Mouse (Mus musculus) ES-Bruce4 (cell line): ENCODE results near the gene Traf5. TPM values are rescaled to one million over a fixed set of nuclear protein-coding genes. Genes with fewer than 3 reads are reported as not detected.

ENCODE experiments used
- H3K27ac ChIP-seq: 2 replicates; pipeline ENCODE4 v1.5.1; 2012; ENCODE audit warnings: low read length, inconsistent platforms; ENCODE audit not compliant: insufficient read depth
- H3K27me3 ChIP-seq: 2 replicates; pipeline ENCODE4 v1.6.1; 2012; ENCODE audit warnings: mild to moderate bottlenecking, low read length, inconsistent platforms; ENCODE audit not compliant: control insufficient read depth, poor library complexity, insufficient read depth, severe bottlenecking
- H3K36me3 ChIP-seq: 2 replicates; pipeline ENCODE4 v1.6.1; 2012; ENCODE audit warnings: inconsistent platforms, mild to moderate bottlenecking, low read length, moderate library complexity; ENCODE audit not compliant: control insufficient read depth, poor library complexity, insufficient read depth, severe bottlenecking
- H3K4me1 ChIP-seq: one replicate; pipeline ENCODE4 v1.8.1; 2011; ENCODE audit warnings: low read length; ENCODE audit not compliant: control insufficient read depth, insufficient read depth
- H3K4me3 ChIP-seq: 2 replicates; pipeline ENCODE4 v1.5.1; 2011; ENCODE audit warnings: low read depth, mild to moderate bottlenecking, low read length
- H3K9ac ChIP-seq: 2 replicates; pipeline ENCODE4 v1.6.1; 2012; ENCODE audit warnings: low read depth, mild to moderate bottlenecking, inconsistent platforms; ENCODE audit not compliant: poor library complexity, severe bottlenecking
- H3K9me3 ChIP-seq: replicated peaks from 2 replicates; pipeline ENCODE4 v1.6.1; 2012; ENCODE audit warnings: mild to moderate bottlenecking, low read length, inconsistent platforms; ENCODE audit not compliant: control insufficient read depth, poor library complexity, insufficient read depth, severe bottlenecking
- CTCF ChIP-seq: IDR thresholded peaks from one replicate; pipeline ENCODE4 v1.8.1; 2011; ENCODE audit warnings: low read depth, low read length
- EP300 ChIP-seq: IDR thresholded peaks from 2 replicates; pipeline ENCODE4 v1.6.1; 2011; ENCODE audit warnings: low read depth, low read length; ENCODE audit not compliant: insufficient read depth
- POLR2A ChIP-seq: IDR thresholded peaks from one replicate; pipeline ENCODE4 v1.8.1; 2011; ENCODE audit warnings: low read length; ENCODE audit not compliant: insufficient read depth
- polyA plus RNA-seq: library from polyadenylated mRNA; stranded (reverse); fragments of >200 nt; gene quantifications from 2 replicates; pipeline ENCODE4 v1.2.4, GENCODE M21; 2011; ENCODE audit warnings: low read depth; ENCODE audit not compliant: missing spikeins, insufficient read depth, insufficient read length

Gene Traf5
- polyA plus RNA-seq, 1 experiment = 0.81 TPM

DNA sequence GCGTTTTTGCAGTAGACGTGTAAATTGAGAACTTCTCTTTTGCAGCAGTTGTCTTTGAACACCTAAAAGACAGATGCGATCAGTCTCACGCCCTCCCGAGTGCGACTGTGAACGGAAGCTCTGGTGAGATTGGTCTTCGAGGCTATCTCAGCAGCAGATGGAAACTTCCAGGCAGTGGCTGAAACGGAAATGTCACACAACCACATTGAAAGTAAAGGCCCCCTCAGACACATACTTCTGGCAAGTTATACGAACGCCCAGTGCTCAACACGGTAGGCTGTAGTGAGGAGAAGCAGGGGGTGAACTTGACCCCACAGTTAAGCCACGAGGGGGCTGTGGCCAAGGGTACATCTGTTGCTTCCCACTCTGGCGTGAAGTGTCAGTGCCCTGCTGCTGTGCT, 29.7 kb downstream of the Traf5 start:
- H3K27me3 ChIP-seq = no peaks in the 10 kb centered on the region
- H3K27ac ChIP-seq = no peak overlapping the region
- no peaks in the 10 kb centered on the region for H3K36me3 ChIP-seq
- TF ChIP-seq EP300 (no peak), CTCF (no peak), POLR2A (no peak)
- no peaks in the 10 kb centered on the region for H3K9me3 ChIP-seq
- H3K9ac ChIP-seq = no peak overlapping the region
- no peaks in the 10 kb centered on the region for H3K4me1 ChIP-seq
- no peak overlapping the region for H3K4me3 ChIP-seq

DNA sequence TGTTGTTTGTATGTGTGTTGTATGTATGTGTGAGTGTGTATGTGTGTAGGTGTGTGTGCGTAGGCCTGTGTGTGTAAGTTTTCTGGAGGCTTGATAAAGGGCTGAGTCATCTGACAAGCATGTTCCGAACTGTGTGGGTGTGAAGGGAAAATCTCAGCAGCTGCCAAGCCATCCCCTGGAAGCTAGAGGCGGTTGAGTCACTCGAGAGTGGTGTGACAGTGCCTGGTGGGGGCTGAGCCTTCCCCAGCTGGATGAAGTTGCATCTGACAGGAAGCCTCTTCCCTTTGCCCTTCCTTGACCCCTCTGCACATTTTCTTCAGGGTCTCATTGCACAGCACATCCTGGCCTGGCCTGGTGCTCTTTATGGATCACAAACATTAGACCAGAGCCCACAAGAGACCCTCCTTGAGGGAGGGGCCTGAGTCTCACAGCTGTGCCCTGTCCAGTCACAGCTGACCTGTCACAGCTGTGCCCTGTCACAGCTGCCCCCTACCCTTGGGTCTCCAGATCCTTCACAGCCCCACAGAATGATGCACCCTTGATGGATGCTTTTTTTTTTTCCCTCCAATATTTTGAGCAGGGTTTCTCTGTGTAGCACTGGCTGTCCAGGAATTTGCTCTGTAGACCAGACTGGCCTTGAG, 30.6 kb downstream of the Traf5 start:
- no peak overlapping the region for H3K9ac ChIP-seq
- no peak overlapping the region for H3K4me3 ChIP-seq
- no peaks in the 10 kb centered on the region for H3K4me1 ChIP-seq
- no peaks in the 10 kb centered on the region for H3K9me3 ChIP-seq
- H3K27me3 ChIP-seq = no peaks in the 10 kb centered on the region
- TF ChIP-seq CTCF (no peak), POLR2A (no peak), EP300 (no peak)
- no peak overlapping the region for H3K27ac ChIP-seq
- no peaks in the 10 kb centered on the region for H3K36me3 ChIP-seq

DNA sequence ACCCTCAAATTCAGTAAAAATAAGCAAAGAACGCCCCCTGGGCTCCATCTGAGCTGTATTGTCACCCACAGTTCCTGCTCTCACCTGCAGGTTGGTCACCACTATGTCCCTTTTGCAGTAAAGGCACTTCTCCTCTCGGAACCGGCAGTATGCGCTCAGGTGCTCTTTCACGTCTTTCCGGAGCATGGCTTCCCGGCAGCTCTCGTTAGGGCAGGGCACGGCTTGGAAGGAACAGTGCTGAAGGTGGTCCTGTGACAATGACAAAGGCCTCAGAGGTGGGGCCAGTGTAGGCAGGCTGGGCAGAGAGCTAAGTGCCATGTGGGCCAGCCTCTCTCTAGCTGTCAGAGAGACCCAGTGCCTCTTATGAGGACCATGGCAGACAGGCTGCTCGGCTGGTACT, 33.4 kb downstream of the Traf5 start:
- Histone ChIP-seq H3K9ac (no peak overlapping the region), H3K4me3 (no peak overlapping the region), H3K36me3 (no peaks in the 10 kb centered on the region), H3K9me3 (no peaks in the 10 kb centered on the region), H3K27ac (no peak overlapping the region), H3K4me1 (no peaks in the 10 kb centered on the region), H3K27me3 (no peaks in the 10 kb centered on the region)
- no peak for TF ChIP-seq POLR2A
- TF ChIP-seq EP300 = no peak
- TF ChIP-seq CTCF = no peak

DNA sequence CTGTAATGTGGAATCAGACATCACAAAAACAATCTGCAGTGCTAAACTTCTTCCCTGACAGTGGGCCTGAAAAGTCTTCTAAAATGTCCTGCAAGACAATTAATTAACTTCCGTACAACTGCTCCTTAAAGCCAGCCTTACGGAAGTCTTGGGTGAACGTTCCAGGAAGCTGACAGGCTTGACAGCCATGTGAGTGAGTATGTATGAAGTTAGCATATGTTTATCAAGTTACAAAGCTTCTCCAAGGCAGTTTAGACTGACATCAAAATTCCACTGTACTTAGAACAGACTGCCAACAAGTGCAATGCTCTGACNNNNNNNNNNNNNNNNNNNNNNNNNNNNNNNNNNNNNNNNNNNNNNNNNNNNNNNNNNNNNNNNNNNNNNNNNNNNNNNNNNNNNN, 38.6 kb downstream of the Traf5 start:
- Histone ChIP-seq H3K9me3 (no peaks in the 10 kb centered on the region), H3K27ac (no peak overlapping the region), H3K4me3 (no peak overlapping the region), H3K36me3 (no peaks in the 10 kb centered on the region), H3K27me3 (no peaks in the 10 kb centered on the region), H3K9ac (no peak overlapping the region), H3K4me1 (no peaks in the 10 kb centered on the region)
- TF ChIP-seq POLR2A (no peak), EP300 (no peak), CTCF (no peak)

DNA sequence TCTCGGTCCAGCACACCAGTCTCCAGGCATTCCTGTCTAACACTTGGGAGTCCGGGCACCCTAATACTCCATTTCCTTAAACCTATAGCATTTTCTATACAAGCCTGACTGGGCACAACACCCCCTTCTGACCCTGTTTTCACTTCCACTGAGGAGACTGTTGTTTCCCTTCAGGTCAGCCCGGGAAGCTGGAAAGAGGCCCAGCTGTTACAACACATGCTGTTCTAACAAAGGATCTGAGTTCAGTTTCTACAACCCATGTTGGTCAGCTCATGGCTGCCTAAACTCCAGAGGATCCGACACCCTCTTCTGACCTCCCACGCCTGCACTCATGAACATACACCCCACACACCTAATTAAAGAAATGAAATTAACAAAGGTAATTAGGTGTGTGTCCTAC, 39.4 kb downstream of the Traf5 start:
- no peak overlapping the region for H3K27ac ChIP-seq
- H3K4me3 ChIP-seq = no peak overlapping the region
- H3K4me1 ChIP-seq = no peaks in the 10 kb centered on the region
- no peaks in the 10 kb centered on the region for H3K9me3 ChIP-seq
- no peaks in the 10 kb centered on the region for H3K36me3 ChIP-seq
- H3K9ac ChIP-seq = no peak overlapping the region
- TF ChIP-seq CTCF = no peak
- TF ChIP-seq POLR2A = no peak
- no peak for TF ChIP-seq EP300
- H3K27me3 ChIP-seq = no peaks in the 10 kb centered on the region

DNA sequence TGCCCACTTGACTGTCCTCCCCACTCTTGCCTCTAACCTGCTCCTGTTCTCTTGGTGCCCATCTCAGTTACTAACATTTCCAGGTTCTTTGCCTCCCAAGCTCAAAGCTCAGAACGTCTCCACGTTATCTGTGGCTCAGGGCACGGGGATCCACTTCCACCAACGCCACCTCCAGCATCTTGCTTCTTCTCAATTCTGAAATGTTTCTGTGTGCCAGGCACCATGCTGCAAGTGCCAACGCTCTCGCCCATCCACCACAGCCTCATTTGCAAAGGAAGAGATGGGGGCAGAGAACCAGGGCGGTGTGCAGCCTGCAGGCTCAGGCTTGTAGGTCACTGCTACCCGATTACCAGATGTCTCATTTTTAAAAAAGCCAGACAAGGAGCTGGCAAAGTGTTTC, 39.9 kb downstream of the Traf5 start:
- Histone ChIP-seq H3K36me3 (no peaks in the 10 kb centered on the region), H3K9me3 (no peaks in the 10 kb centered on the region), H3K4me1 (no peaks in the 10 kb centered on the region), H3K27ac (no peak overlapping the region), H3K4me3 (no peak overlapping the region), H3K27me3 (no peaks in the 10 kb centered on the region), H3K9ac (no peak overlapping the region)
- TF ChIP-seq POLR2A = no peak
- TF ChIP-seq CTCF = no peak
- no peak for TF ChIP-seq EP300
